Mouse (Mus musculus) forebrain, embryonic 10.5 days (tissue): ENCODE measurements around the gene Gpr183. TPM values are rescaled to one million over a fixed set of nuclear protein-coding genes. Genes with fewer than 3 reads are reported as not detected.

Experiments
- DNase-seq: peaks from one replicate; pipeline ENCODE4 v3.0.0-alpha.2; 2017; ENCODE audit warnings: low spot score; ENCODE audit errors: extremely low spot score
- H3K27ac ChIP-seq: fragments of 300-500 bp; sonication (generic); 2 replicates; pipeline ENCODE4 v1.5.1; 2016; ENCODE audit warnings: mild to moderate bottlenecking
- H3K27me3 ChIP-seq: fragments of 300-500 bp; sonication (generic); 2 replicates; pipeline ENCODE4 v1.6.1; 2016; ENCODE audit warnings: mild to moderate bottlenecking; ENCODE audit not compliant: poor library complexity, severe bottlenecking
- H3K36me3 ChIP-seq: fragments of 300-500 bp; sonication (generic); replicated peaks from 2 replicates; pipeline ENCODE4 v1.6.1; 2016; ENCODE audit warnings: mild to moderate bottlenecking, moderate library complexity
- H3K4me1 ChIP-seq: fragments of 300-500 bp; sonication (generic); 2 replicates; pipeline ENCODE4 v1.6.1; 2016
- H3K4me3 ChIP-seq: fragments of 300-500 bp; sonication (generic); 2 replicates; pipeline ENCODE4 v1.5.1; 2016; ENCODE audit warnings: mild to moderate bottlenecking, moderate library complexity
- H3K9me3 ChIP-seq: fragments of 300-500 bp; sonication (generic); 2 replicates; pipeline ENCODE4 v1.6.1; 2016; ENCODE audit warnings: mild to moderate bottlenecking, moderate library complexity
- WGBS: fragments of 180-500 bp; shearing (Covaris S2); methylation state at CpG from one replicate; pipeline ENCODE4 v1.1.7; 2016; 5-methylcytosine and 5-hydroxymethylcytosine counted together
- polyA plus RNA-seq: library from polyadenylated mRNA; unstranded; fragments of >200 nt; fragmentation: Nextera tagmentation; extraction: Ambion mirVana; gene quantifications from 2 replicates; pipeline ENCODE4 v1.2.1, GENCODE M21; 2016

Gpr183 gene
- polyA plus RNA-seq, 1 experiment from 2014 or later = 2.5 TPM

DNA sequence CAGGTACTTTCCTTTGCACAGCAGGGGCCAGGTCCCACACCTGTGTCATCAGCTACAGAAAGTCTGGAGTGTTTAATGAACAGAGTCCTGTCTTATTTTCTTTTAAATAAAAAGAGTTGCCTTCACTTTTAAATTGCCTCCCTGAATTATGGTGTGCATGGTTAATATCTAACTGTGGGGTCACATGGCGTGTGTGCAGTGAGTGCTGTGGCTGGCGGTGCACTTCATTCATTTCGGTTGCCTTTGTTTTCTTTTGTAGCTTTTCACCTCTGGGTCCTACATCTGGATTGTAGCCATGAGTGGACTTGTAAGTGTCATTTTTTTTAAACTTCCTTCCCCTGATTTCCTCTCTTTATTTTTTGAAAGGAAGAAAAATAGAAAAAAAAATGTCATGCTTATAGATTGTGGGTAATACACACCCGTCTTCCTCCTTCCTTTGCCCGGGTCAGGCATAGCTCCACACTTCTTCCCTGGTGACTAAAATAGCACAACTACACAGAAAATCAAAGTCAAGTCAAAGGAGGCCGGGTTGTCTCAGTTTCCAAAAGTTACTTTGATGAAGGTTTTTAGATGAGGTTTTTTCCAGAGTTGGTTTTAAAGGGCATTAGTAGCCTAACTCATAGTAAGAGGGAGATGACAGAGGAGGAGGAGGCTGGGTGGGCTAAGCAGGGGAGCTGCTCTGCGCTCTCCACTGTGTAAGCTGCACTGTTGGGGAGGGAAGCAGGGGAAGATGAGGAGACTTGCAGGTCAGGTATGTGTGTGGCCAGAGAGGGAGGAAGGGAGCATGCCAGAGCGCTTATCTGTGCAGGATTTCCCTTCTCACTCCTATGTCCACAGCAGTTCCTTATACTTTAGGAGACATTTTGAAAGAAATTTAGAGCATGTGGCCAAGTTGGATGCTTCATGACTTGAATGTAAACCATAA lies 18.3 kb upstream of the Gpr183 start:
- Histone ChIP-seq H3K9me3 (no peaks in the 10 kb centered on the region), H3K4me3 (no peak overlapping the region), H3K36me3 (no peaks in the 10 kb centered on the region; the same call in 1 of the 2 replicates), H3K27ac (no peak overlapping the region), H3K27me3 (no peaks in the 10 kb centered on the region), H3K4me1 (peaks cover 10% of the 10 kb centered on the region)
- DNase-seq = no peak
- WGBS = 80% methylated on average over 8 of the region's 8 CpGs

DNA sequence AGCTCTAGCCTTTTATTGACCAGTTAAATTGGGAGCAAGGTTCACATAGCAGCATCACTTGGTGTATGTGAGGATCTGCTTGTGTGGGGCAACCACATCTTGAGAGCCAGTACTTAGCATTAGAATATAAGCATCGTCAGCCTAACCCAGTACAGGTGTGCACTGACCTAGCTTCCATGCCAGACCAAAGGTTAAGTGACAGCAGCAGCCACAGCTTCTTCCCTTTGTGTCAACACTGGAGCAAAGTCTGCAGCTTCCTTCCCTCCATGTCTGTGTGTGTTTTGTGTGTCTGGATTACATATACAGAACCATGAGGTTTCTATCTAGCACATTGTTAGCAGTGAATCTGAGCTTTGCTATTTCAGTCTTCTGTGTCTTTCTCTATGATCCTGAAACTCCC lies 16.5 kb upstream of the Gpr183 start:
- Histone ChIP-seq H3K9me3 (no peaks in the 10 kb centered on the region), H3K27ac (no peak overlapping the region), H3K4me3 (no peak overlapping the region), H3K4me1 (peaks cover 10% of the 10 kb centered on the region), H3K27me3 (no peaks in the 10 kb centered on the region), H3K36me3 (peaks cover under 1% of the 10 kb centered on the region)
- DNase-seq = no peak
- WGBS = 82% methylated on average over 1 of the region's 1 CpGs

DNA sequence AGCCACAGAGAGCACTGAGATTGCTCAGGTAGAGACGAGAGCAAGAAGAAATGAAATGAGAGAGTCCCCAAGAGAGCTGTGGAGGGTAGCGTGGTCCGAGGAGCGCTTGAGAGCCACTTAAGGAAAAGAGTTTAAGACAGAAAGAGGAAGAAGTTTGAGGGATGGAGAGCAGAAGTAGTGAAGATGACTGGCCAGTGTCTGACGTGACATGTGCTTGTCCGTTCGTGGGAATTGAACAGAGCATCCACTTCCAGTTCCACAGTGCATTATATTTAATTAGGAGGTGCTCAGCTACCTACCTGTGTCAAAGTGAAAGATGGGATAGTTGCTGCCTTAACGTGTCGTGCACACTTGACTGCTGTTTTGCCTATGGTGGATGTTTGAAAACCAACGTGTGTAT lies 8.1 kb upstream of the Gpr183 start:
- Histone ChIP-seq H3K4me1 (0 out of 2 replicates have a peak, but pooled peaks cover 2% of the 10 kb centered on the region), H3K9me3 (peaks cover 9% of the 10 kb centered on the region; the same call in 1 of the 2 replicates), H3K36me3 (peaks cover 20% of the 10 kb centered on the region), H3K27me3 (no peaks in the 10 kb centered on the region), H3K27ac (no peak overlapping the region), H3K4me3 (no peak overlapping the region)
- 94% methylated on average over 10 of the region's 10 CpGs for WGBS
- no peak for DNase-seq

DNA sequence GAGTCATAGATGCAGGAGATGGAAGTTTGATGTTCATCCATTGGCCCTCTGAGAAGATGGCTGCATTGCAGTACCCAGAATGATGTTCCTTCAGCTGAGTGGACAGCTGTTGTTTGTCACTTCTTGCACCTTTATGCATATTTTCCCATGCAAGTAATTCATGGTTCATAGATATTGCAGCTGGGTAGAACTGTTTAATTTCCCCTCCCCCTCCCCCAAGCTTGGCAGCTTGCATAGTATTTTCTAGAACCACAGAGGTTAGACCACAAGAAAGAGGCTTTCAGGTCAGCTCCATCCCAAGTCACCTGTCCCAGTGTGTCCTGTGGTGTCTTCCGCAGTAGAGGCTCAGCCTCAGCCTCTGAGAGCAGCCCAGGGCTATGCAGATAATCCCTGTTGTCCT lies 5.4 kb upstream of the Gpr183 start:
- WGBS = 81% methylated on average over 1 of the region's 1 CpGs
- Histone ChIP-seq H3K36me3 (peaks cover 8% of the 10 kb centered on the region), H3K4me3 (no peak overlapping the region), H3K9me3 (no peaks in the 10 kb centered on the region), H3K27me3 (no peaks in the 10 kb centered on the region), H3K27ac (no peak overlapping the region), H3K4me1 (0 out of 2 replicates have a peak, but pooled peaks cover 2% of the 10 kb centered on the region)
- DNase-seq = no peak

DNA sequence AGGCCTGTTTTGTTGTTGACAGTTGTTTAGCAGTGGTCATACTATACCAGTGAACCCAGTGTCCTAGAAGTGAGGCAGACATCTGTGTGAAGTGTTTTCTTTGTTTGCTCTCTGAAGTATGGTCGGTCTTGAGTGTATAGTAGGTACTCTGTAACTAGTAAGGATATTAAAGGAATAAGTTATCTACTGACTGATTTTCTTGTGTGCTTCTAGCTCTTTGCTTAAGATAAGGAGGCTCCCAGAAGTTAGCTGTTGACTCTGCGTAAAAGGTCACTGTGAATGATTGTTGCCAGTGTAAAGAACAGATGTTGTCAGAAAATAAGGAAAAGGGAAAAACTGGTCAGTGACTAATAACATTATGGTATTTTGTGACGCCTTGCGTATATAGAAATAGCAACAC lies 2.1 kb upstream of the Gpr183 start:
- WGBS = 95% methylated on average over 4 of the region's 4 CpGs
- Histone ChIP-seq H3K27me3 (no peaks in the 10 kb centered on the region), H3K4me1 (0 out of 2 replicates have a peak, but pooled peaks cover 2% of the 10 kb centered on the region), H3K4me3 (no peak overlapping the region), H3K27ac (no peak overlapping the region), H3K36me3 (no peaks in the 10 kb centered on the region), H3K9me3 (no peaks in the 10 kb centered on the region)
- no peak for DNase-seq

DNA sequence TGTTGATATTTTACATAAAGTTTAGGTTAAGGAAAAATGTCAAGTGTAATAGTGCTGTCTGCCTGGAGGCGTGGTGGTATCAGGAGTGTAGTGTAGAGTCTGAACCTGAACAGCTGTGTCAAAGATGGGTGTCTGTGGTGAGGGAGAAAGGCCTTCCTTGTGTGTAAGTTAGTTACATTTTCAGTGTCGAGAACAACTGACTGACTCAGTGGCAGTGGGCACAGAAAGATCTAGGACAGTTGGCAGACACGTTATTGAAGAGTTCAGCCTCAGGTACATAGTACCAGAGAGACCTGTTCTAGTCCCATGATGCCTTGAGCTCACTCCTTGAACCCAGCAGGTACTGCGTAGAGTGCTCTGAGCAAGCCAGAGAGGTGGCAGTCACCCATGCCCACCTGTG lies 466 bp upstream of the Gpr183 start:
- Histone ChIP-seq H3K4me1 (0 out of 2 replicates have a peak, but pooled peaks cover 2% of the 10 kb centered on the region), H3K36me3 (no peaks in the 10 kb centered on the region), H3K27me3 (no peaks in the 10 kb centered on the region), H3K9me3 (no peaks in the 10 kb centered on the region), H3K27ac (no peak overlapping the region), H3K4me3 (no peak overlapping the region)
- no peak for DNase-seq
- 93% methylated on average over 4 of the region's 4 CpGs for WGBS

DNA sequence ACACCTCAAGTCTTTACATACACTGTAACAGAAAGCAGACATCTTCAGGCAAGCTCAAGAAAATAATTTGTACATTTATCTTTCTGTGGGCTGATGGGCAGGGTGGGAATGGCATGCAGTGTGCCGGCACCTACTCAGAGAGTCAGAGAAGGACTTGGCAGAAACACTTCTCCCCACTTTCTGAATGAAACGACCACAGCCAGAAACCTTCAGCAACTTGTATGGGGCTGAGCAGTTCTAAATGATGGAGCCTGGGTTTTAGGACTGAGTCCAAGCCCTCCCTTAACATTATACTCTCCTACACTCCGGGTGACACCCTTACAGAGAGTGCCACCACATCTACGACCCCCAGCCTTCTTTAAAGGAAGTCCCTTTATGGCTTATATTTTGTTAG lies 1.1 kb downstream of the Gpr183 start:
- H3K4me1 ChIP-seq = no peaks in the 10 kb centered on the region
- H3K4me3 ChIP-seq = peak overlapping the region; percentile 5; the same call in 1 of the 2 replicates
- 86% methylated on average over 4 of the region's 4 CpGs for WGBS
- H3K27ac ChIP-seq = no peak overlapping the region; the same call in 1 of the 2 replicates
- no peaks in the 10 kb centered on the region for H3K27me3 ChIP-seq
- H3K9me3 ChIP-seq = no peaks in the 10 kb centered on the region
- H3K36me3 ChIP-seq = no peaks in the 10 kb centered on the region
- DNase-seq = no peak

DNA sequence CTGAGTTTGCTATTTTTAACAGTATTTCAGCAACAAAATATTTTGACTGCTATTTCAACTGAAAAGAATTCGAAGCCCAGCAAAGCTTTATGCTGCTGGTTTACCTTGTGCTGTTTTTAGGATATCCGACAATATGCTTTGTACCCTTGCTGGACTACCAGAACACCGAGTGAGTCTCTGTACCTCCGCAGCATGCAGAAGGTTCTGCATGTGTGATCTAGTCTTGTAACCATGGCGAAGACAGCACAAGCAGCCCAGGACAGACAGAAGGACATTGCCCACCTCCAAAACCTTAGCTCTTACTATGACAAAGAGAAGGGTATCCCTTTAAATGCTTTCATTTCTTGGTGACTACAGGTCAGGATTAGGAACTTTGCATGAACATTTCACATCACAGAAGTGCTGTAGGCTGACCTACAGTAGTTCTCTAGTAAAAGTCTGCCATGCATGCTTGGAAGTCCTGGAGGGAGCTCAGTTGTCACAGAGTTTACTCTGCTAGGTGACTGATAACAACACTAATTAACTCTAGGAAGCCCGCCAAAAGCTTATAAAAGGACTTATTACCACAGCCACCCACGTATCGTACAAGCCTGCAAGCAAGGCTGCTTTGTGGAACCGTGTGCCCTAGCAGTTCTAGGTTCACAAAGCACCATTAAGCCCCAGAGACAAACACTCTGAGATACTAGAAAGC lies 1.6 kb downstream of the Gpr183 start:
- no peak for DNase-seq
- 88% methylated on average over 9 of the region's 9 CpGs for WGBS
- Histone ChIP-seq H3K36me3 (no peaks in the 10 kb centered on the region), H3K27ac (no peak overlapping the region; the same call in 1 of the 2 replicates), H3K27me3 (no peaks in the 10 kb centered on the region), H3K4me1 (no peaks in the 10 kb centered on the region), H3K9me3 (no peaks in the 10 kb centered on the region), H3K4me3 (peak overlapping the region; percentile 5; the same call in 1 of the 2 replicates)

DNA sequence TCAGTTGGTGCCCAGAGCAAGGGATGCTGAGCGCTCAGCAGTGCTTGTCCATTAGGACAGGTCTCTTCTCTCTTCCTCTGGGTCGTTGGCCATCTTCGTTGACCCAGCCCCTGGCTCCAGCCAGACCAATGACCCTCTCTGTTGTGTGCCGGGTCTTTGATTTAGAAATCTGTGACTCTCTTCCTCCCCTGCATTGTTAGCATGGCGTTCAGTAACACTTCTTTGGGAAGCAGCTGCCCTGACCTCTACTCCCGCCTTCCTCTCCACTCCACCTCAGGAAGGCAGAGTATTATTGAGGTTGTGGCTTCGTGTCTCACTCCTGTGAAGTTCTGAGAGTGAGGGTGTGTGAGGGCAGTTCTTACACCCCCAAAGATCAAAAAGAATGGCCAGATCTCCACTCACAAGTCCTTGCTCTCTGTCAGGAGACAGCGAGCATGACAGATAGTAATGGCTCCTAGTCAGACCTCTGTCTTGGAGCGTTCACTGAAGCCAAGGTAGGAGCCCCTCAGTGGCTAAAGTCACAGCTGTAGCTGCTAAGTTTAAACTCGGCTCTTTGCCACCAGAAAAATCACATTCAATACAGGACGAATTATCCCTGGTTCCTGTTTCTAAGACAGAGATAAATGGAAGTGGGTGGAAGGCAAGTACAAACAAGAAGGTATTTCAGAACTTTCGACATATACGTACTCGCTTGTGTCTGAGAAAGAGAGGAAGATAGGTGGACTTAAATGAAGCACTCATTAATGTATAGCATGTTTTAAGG lies 2.7 kb downstream of the Gpr183 start:
- no peaks in the 10 kb centered on the region for H3K4me1 ChIP-seq
- H3K4me3 ChIP-seq = no peak overlapping the region
- DNase-seq = no peak
- no peaks in the 10 kb centered on the region for H3K9me3 ChIP-seq
- no peaks in the 10 kb centered on the region for H3K27me3 ChIP-seq
- H3K27ac ChIP-seq = peak overlapping the region; percentile 8; the same call in 1 of the 2 replicates
- no peaks in the 10 kb centered on the region for H3K36me3 ChIP-seq
- 87% methylated on average over 14 of the region's 14 CpGs for WGBS

DNA sequence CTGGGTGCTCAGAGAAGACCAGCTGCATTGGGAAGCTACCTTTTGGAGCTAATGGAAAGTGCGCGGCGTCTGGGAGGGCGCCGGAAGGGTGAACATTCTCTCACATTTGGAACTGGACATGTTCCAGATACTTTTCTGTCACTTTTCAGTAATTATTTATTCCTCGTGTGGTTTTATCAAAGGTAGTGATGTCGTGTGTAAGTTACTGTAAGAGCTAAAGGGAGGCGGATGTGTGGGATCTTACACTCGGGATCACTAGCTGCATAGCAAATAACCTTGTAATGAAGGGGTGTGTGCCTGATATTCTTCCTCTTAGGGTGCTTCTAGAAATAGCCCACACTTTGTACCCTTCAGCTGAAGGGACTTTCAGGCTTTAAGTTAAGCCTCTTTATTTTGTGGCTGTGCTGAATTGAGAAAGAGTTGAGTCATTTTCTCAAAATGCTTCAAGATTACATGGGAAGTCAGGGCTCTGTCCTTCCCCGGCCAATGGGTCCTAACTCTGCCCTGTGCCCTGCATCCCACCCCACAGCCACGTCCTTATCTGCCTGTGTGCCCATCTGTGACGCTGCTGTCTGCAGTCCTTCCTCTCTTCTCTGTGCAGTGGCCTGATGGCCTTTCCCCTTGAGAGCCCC lies 3.4 kb downstream of the Gpr183 start:
- DNase-seq = no peak
- no peak overlapping the region; the same call in 1 of the 2 replicates for H3K27ac ChIP-seq
- H3K4me3 ChIP-seq = no peak overlapping the region
- H3K36me3 ChIP-seq = no peaks in the 10 kb centered on the region
- H3K4me1 ChIP-seq = no peaks in the 10 kb centered on the region
- no peaks in the 10 kb centered on the region for H3K9me3 ChIP-seq
- 93% methylated on average over 12 of the region's 12 CpGs for WGBS
- H3K27me3 ChIP-seq = no peaks in the 10 kb centered on the region

DNA sequence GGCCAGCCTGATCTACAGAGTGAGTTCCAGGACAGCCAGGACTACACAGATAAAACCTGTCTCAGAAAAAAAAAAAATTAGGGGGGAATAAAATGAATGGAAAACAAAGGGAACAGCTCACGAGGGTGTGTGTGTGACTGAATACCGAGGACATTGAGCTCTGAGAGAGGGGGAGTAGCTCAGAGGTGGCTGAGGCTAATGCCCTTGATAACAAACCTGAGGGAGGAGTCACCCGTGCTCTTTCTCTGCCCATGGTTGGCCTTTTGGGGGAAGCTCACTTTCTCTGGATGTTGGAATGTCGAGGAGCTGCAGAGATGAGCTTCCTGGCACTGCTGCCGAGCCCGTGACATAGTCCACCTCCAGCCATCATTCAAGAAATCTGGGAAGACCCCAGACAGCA lies 4.0 kb downstream of the Gpr183 start:
- Histone ChIP-seq H3K36me3 (0 out of 2 replicates have a peak, but pooled peaks cover 2% of the 10 kb centered on the region), H3K27ac (no peak overlapping the region), H3K4me3 (no peak overlapping the region), H3K27me3 (no peaks in the 10 kb centered on the region), H3K9me3 (no peaks in the 10 kb centered on the region), H3K4me1 (no peaks in the 10 kb centered on the region)
- 77% methylated on average over 6 of the region's 6 CpGs for WGBS
- no peak for DNase-seq

DNA sequence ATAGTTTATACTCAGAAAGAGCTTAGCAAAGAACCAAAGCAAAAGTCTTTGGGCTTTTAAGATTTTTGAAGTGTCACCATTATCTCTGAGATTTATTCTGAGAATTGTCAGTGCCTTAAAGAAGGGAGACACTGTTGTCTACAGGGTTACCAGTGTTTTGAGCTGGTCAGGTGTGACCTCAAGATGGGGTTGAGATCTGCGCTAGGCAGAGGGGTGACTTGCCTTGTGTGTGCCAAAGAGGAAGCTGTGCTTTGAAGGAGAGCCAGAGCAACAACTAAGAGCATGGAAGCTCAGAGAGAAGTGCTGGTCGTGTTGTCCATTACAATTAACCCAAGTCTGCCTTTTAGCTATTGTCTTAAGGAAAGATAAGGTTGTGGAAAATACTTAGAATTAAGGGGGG lies 4.5 kb downstream of the Gpr183 start:
- Histone ChIP-seq H3K27me3 (no peaks in the 10 kb centered on the region), H3K27ac (no peak overlapping the region), H3K4me3 (no peak overlapping the region), H3K4me1 (no peaks in the 10 kb centered on the region), H3K36me3 (0 out of 2 replicates have a peak, but pooled peaks cover 2% of the 10 kb centered on the region), H3K9me3 (no peaks in the 10 kb centered on the region)
- DNase-seq = no peak
- WGBS = 92% methylated on average over 2 of the region's 2 CpGs
